Mouse (Mus musculus) adrenal gland, postnatal 4 days (tissue): Measurements from ENCODE around the gene Eipr1. TPM values are rescaled to one million over a fixed set of nuclear protein-coding genes. Genes with fewer than 3 reads are reported as not detected.
A peak's percentile ranks its signal among the peaks of the same experiment; 100 is the strongest.

Experiments used
- DNase-seq, 2 experiments: peaks; one replicate each; pipeline ENCODE4 v3.0.0; 2021 to 2022; ENCODE audit warnings: low spot score in 2 of 2, mixed read lengths in 2 of 2
- total RNA-seq, 2 experiments: library from RNA; stranded (reverse); gene quantifications; 2 replicates each; pipeline ENCODE4 v1.2.3; 2021

Gene Eipr1
- total RNA-seq, 2 experiments from 2014 or later: 21.0 to 21.1 TPM

DNA sequence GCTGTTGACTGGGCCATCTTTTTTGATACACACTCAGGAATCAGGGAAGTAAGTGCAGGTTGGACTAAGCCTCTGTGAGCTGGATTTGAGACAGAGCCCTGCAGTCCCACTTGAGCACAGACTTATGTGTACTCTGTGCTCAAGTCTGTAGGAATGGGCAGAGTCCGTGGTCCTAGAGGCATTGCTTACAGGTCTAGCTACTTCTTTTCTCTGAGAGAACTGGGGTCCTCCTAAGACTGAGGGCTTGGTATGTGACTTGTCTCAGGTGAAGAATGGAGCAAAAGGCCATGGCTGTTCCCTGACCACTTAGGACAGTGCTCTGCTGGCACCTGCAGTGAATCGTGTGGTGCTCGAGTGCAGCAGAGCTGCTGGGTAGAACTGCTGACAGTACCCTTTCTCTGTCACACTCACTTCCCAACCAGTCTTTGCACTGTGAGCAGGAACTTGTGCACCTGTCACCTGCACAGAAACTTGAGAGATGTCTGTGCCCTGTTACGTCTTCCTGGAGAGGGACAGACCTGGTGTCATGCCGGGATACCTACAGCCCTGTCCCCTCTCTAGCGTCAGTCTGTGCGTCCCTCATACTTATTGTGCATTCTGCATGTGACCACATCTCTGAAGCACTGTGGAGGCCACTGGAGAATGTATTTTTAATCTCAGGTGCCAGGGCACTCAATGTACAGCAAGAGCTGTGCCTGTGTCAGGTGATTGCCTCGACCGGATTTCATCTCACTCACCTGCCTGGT, 65.3 kb downstream of the Eipr1 start:
- DNase-seq: no peak

DNA sequence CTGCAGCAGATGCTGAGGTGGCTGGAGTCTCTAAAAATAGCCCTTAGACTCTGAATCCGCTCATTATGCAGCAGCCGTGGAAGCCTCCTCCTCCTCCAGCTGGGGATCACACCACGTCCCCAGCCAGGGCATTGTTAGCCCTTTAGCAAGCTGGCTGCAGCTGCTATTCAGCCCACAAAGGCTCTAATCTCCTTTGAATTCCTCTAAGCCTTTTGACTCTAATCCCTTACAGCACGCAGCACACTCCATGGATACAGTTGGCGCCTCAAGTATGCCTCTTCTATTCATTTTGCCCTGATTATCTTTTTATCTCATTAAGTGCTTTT, 65.8 kb downstream of the Eipr1 start:
- no peak for DNase-seq

- DNase-seq: no peak
Measured at GRCm38 (mm10) chr12:28817891-28818290, 66.3 kb downstream of the Eipr1 start.

- DNase-seq: no peak
Measured at GRCm38 (mm10) chr12:28823518-28823917, 71.9 kb downstream of the Eipr1 start.

DNA sequence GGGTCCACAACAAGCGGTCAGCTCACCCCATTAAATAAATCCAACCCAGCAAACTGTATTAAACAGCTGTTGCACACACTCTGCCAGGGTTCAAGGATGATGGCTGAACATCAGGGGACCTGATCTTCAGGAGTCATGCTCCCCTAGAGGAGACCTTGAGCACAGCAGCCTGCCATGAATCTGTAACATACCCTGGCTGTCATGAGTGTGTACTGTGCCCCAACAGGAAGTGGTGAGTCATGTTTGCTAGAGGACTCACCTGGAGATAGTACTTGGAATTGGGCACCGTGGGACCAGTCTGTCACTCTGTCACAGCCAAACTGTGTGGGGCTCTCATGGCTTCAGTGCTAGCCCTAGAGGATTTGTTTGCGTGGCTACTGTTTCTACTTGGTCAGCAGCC, 77.9 kb downstream of the Eipr1 start:
- no peak for DNase-seq

GRCm38 (mm10) chr12:28830471-28830870, 78.9 kb downstream of the Eipr1 start:
- DNase-seq: no peak

GRCm38 (mm10) chr12:28831066-28831733, 79.6 kb downstream of the Eipr1 start:
- peak; percentile 37 to 52 for DNase-seq

- DNase-seq: no peak
Measured at GRCm38 (mm10) chr12:28834266-28834665, 82.7 kb downstream of the Eipr1 start.

DNA sequence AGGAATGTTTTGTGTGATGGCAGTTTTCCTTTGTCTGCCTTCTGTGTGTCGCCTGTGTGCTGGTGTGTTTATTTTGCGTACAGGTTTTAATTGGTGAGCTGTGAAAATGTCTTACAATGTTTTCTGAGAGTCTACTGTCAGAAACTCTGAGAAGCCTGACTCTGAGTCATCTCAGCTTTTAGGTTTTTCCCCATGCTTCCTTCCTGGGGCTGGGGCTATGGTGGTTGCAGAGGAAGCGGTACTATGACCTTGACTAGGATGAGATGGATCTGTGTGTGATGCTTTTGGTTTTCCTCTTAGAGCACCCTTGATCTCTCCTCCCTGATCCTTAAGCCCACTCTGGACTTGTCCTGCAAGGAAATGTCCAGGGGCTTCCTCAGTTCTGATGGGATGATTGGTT, 84.1 kb downstream of the Eipr1 start:
- no peak for DNase-seq

- no peak for DNase-seq
Measured at GRCm38 (mm10) chr12:28838268-28838667, 86.7 kb downstream of the Eipr1 start.

DNA sequence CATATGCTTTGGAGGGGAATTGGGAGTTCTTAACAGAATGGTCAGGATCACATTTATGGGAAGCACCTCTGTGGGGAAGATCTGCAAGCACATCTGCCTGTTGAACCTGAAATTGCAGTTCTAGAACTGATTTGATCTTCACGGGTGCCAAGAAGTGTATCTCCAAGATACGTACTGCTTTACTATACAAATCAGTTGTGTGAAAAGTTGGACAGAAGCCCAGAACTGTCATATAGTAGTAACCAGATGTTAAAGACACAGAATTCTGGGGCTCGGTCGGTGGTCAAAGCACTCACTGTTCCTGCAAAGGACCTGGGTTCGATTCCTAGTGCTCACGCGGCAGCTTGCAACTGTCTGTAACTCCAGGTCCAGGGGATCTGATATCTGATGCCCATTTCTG, 87.4 kb downstream of the Eipr1 start:
- no peak for DNase-seq

DNA sequence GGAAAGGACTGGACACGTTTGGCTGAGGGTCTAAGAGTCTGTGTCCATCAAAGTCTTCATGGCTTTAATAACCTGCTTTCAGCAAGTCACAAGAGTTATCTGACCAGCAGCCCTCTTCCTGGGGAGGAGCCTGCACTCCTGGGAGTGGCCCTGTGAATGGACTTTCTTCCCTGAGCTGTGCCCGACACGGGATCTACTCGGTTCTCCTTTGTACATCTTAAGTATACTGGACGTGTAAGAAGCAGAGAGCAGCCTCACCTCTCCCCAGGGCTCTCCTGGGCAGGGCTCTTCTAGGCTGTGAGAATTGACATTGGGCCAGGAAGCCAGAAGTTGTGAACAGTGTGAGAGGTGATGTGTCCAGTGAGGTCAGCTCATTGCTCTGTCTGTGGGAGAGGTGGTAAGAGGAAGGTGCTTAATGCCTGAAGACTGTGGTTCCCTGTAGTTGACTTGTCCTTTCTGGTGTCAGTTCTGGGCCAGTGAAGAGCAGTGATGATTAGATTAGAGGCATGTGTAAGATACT, 89.6 kb downstream of the Eipr1 start:
- no peak for DNase-seq

GRCm38 (mm10) chr12:28845811-28846210, 94.2 kb downstream of the Eipr1 start:
- DNase-seq: no peak

DNA sequence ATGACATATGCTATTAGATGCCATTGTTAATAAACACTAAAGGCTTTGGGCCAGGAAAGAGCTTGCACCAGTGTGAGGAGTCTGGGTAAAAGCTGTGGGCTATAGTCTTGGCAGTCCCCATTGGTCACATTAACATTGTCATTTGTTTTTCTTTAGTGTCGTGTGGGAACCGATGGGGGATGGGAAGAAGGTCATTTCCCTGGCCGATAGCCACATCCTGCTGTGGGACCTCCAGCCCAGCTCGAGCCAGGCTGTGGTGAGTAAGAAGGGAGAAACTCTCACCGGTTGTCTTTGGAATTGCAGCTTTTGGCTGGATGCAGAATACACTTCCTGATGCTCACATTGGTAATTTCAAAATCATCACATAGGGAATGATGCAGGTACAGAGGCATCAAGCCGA, 95.8 kb downstream of the Eipr1 start:
- DNase-seq: no peak

- DNase-seq: no peak
Measured at GRCm38 (mm10) chr12:28848726-28849612, 97.4 kb downstream of the Eipr1 start.

DNA sequence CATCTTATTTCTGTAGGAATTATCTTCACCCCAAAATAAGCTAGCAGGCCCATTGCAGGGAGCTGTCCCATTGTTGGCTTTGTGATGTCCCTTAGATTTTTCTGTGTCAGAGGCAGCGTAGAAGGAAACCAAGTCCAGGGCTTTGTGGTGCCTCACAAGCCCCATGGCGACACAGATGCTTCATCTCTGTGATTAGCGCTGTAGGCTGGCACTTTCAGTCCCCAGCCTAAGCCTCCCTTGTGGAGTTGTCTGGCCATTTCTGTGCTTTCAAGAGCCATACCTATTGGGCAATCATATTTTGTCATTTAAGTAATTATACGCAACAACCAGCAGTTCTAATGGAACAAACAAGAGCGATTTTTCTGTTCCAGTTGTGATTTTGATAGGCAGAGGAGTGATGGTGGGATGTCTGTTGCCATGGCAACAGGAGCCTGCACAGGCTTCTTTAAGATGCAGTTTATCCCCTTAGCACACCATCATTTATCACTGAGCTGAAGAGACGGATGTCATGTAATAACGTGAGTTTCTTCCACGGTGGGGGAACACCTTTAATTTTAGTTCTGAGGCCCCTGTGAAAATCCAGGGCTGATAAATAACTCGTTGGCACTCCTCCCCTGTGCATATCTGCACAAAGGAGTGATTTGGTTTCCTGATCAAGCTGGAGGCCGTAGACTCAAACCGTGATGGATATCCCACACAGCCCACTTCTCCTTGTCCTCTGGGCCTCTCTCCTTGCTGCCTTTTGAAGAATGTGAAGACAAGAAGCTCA, 108.1 kb downstream of the Eipr1 start:
- no peak for DNase-seq

DNA sequence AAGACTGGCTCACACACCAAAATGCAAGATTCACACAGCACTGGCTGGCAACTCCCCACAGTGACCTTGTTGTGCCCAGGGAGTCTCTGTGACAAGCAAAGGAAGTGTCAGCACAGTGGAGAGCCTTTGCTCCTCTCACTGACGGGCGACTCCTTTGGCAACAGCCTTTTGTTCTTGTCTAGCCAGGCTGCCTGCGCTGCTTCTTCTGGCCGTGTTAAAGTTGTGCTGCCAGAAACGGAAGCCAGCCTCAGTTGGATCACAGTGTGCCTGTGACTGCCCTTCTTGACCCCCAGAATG, 108.6 kb downstream of the Eipr1 start:
- DNase-seq: no peak

GRCm38 (mm10) chr12:28863260-28863659, 111.7 kb downstream of the Eipr1 start:
- no peak for DNase-seq

DNA sequence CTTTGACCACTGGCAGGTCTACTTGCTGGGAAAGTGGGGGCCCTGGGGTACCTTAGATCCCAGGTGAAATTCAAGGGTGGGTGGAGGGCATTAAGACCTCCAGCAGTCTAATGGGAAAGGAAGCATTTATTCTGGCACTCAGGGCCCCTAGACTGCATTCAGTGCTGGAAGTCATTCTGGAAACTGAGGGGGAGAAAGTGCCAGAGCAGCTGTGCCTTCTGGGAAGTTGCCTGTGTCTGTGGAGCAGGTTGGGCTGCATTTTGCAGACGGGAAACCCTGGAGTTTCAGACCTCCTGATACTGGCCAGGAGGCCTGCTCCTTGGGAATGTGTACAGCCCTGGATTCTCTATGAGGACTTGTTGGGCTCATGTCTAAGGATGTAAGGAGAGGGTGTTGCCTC, 114.5 kb downstream of the Eipr1 start:
- no peak for DNase-seq

- DNase-seq: no peak
Measured at GRCm38 (mm10) chr12:28868794-28869193, 117.2 kb downstream of the Eipr1 start.

DNA sequence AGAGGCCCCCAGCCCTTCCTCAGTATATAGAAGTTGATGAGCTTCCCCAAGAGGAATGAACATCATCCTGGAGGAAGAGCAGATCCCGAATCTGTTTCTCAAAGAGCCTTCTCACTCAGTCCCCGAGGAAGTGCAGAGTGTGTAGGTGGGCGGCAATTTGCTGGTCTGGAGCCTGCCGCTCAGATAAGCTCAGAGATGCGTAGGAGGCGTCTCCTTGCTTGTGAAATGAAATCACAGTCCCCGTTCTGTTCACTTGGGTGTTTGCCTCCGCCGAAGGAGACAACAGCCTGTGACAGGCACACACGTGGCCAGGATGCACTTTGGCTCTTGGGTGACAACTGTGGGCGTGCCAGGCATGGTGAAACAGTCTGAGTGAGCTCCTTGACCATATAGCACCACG, 120.7 kb downstream of the Eipr1 start:
- DNase-seq: no peak
